Mouse (Mus musculus) heart, embryonic 15.5 days (tissue): ENCODE measurements around the gene Tle4. TPM values are rescaled to one million over a fixed set of nuclear protein-coding genes. Genes with fewer than 3 reads are reported as not detected.

Experiments used
- ATAC-seq: fragments of 200-750 bp; cut with Nextera tagmentation; replicated peaks from 2 replicates; pipeline ENCODE4 v1.8.0; 2017; ENCODE audit warnings: low read depth, moderate TSS enrichment; ENCODE audit not compliant: insufficient number of reproducible peaks, insufficient read depth, low FRiP score
- H3K27ac ChIP-seq: fragments of 300-500 bp; sonication (generic); 2 replicates; pipeline ENCODE4 v1.5.1; 2015; ENCODE audit warnings: mild to moderate bottlenecking, inconsistent platforms
- H3K27me3 ChIP-seq: fragments of 300-500 bp; sonication (generic); 2 replicates; pipeline ENCODE4 v1.6.1; 2015; ENCODE audit warnings: inconsistent platforms
- H3K36me3 ChIP-seq: fragments of 300-500 bp; sonication (generic); 2 replicates; pipeline ENCODE4 v1.6.1; 2015; ENCODE audit warnings: mild to moderate bottlenecking, inconsistent platforms
- H3K4me1 ChIP-seq: fragments of 300-500 bp; sonication (generic); replicated peaks from 2 replicates; pipeline ENCODE4 v1.6.1; 2015; ENCODE audit warnings: inconsistent platforms
- H3K4me2 ChIP-seq: fragments of 300-500 bp; sonication (generic); 2 replicates; pipeline ENCODE4 v1.6.1; 2015; ENCODE audit warnings: inconsistent platforms, mild to moderate bottlenecking, moderate library complexity
- H3K4me3 ChIP-seq: fragments of 300-500 bp; sonication (generic); 2 replicates; pipeline ENCODE4 v1.5.1; 2015; ENCODE audit warnings: mild to moderate bottlenecking, inconsistent platforms
- H3K9ac ChIP-seq: fragments of 300-500 bp; sonication (generic); 2 replicates; pipeline ENCODE4 v1.6.1; 2015; ENCODE audit warnings: mild to moderate bottlenecking, inconsistent platforms
- H3K9me3 ChIP-seq: fragments of 300-500 bp; sonication (generic); replicated peaks from 2 replicates; pipeline ENCODE4 v1.6.1; 2016; ENCODE audit warnings: inconsistent platforms
- WGBS: fragments of 180-500 bp; shearing (Covaris S2); methylation state at CpG from one replicate; pipeline ENCODE4 v1.1.7; 2015; ENCODE audit warnings: mixed read lengths; 5-methylcytosine and 5-hydroxymethylcytosine counted together
- polyA plus RNA-seq: library from polyadenylated mRNA; unstranded; fragments of >200 nt; fragmentation: Nextera tagmentation; extraction: Ambion mirVana; gene quantifications from 2 replicates; pipeline ENCODE4 v1.2.1, GENCODE M21; 2015

Tle4 gene
- polyA plus RNA-seq, 1 experiment from 2014 or later, result 7.3 TPM

DNA sequence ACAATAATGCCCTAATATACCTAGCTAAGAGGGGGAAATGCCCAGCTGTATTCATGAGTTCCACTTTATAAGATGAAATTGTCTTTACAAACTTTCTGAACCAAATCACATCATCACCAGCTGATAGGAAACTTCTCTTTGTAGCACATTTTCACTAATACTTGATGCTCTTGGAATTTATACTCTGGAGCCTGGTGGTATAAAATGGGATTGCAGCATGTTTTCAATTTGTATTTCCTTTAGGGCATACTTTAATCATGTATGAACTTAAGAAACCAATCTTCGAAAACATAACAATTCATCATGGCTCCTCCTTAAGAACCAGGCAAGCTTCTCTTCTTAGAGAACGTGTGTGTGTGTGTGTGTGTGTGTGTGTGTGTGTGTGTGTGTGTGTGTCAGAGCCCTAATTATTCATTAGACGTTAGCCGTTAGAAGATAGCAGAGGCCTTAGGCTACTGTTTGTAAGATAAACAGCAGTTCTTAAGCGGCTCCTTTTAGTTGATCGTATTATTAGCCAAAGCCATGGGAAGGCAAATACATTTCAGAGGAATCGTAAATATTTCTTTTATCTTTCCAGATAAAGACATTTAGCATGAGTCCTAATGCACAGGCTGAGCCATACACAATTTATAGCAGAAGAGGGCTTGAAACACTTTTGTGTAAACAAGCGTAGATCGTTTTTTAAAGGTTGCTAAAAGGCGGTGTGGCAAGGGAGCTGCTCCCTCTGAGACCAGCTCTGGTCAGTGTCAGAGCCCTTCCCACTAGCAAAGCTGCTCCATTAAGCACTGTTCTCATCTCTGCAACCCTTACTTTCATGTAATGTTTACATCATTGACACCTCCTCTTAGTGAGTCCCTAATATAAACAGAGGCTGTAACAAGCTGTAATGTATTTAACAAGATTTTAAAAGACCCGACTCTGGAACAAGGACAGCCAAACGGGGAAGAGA lies 173.6 kb downstream of the Tle4 start:
- Histone ChIP-seq H3K4me1 (peaks cover 8% of the 10 kb centered on the region), H3K27ac (no peak overlapping the region), H3K36me3 (no peaks in the 10 kb centered on the region), H3K27me3 (peaks cover 37% of the 10 kb centered on the region), H3K9ac (no peak overlapping the region), H3K4me2 (no peak overlapping the region), H3K9me3 (no peaks in the 10 kb centered on the region), H3K4me3 (no peak overlapping the region)
- no peak for ATAC-seq
- WGBS, result 28% methylated on average over 12 of the region's 12 CpGs

GRCm38 (mm10) chr19:14421691-14422090 lies 176.2 kb downstream of the Tle4 start:
- no peaks in the 10 kb centered on the region for H3K36me3 ChIP-seq
- no peak overlapping the region for H3K27ac ChIP-seq
- peaks cover 8% of the 10 kb centered on the region for H3K4me1 ChIP-seq
- H3K9ac ChIP-seq, result no peak overlapping the region
- no peak overlapping the region for H3K4me3 ChIP-seq
- no peak overlapping the region for H3K4me2 ChIP-seq
- WGBS, result 89% methylated on average over 5 of the region's 5 CpGs
- H3K9me3 ChIP-seq, result no peaks in the 10 kb centered on the region
- ATAC-seq, result no peak
- peaks cover 57% of the 10 kb centered on the region for H3K27me3 ChIP-seq

DNA sequence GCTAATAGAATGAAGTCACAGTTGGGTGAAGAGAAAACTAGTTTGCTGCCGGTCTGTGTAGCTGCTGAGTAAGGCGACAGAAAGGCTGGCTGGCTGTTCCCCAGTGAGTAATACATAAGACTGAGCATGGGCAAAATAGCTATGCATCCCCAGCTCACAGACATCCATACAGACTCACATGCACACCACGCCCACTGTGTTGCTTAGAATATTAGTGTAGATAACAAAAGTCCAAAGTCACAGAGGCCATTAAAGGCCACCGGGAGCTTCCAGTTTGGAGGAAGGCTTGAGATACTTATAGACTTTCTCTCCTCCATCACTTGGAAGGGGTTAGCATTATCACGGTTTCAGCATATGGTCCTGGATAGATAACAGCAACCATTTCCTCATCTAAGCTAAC lies 178.0 kb downstream of the Tle4 start:
- H3K9ac ChIP-seq, result no peak overlapping the region
- H3K27ac ChIP-seq, result no peak overlapping the region
- peaks cover 75% of the 10 kb centered on the region for H3K27me3 ChIP-seq
- WGBS, result 61% methylated on average over 5 of the region's 5 CpGs
- no peak overlapping the region for H3K4me3 ChIP-seq
- no peak overlapping the region for H3K4me2 ChIP-seq
- no peaks in the 10 kb centered on the region for H3K36me3 ChIP-seq
- no peak for ATAC-seq
- no peaks in the 10 kb centered on the region for H3K9me3 ChIP-seq
- no peaks in the 10 kb centered on the region; the same call in 1 of the 2 replicates for H3K4me1 ChIP-seq

- ATAC-seq, result no peak
- Histone ChIP-seq H3K4me3 (no peak overlapping the region), H3K9me3 (no peaks in the 10 kb centered on the region), H3K27ac (no peak overlapping the region), H3K27me3 (peaks cover 90% of the 10 kb centered on the region), H3K36me3 (no peaks in the 10 kb centered on the region), H3K9ac (no peak overlapping the region), H3K4me1 (no peaks in the 10 kb centered on the region), H3K4me2 (no peak overlapping the region)
- 60% methylated on average over 5 of the region's 5 CpGs for WGBS
Measured at GRCm38 (mm10) chr19:14416845-14417244, 181.0 kb downstream of the Tle4 start.

DNA sequence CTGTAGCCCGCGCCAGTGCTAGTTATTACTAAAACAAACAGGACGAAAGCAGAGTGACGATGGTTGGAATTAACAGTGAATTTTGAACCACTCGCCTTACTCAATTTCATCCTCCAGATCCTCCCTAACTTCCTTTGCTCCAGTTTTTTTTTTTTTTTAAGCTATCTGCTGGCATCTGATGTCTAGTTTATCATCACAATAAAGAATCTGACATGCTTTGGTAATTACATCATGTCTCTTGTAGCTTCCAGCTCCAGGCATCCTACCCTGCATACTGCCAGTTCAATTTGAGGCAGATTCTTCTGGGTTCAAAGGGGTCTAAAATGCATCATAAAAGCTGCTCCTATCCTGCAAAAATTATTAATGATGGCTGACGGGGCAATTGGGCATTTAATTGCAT lies 181.9 kb downstream of the Tle4 start:
- Histone ChIP-seq H3K9ac (no peak overlapping the region), H3K27me3 (peaks cover 87% of the 10 kb centered on the region), H3K4me3 (no peak overlapping the region), H3K36me3 (no peaks in the 10 kb centered on the region), H3K27ac (no peak overlapping the region), H3K4me2 (no peak overlapping the region), H3K9me3 (no peaks in the 10 kb centered on the region), H3K4me1 (no peaks in the 10 kb centered on the region)
- no peak for ATAC-seq
- 78% methylated on average over 6 of the region's 6 CpGs for WGBS

GRCm38 (mm10) chr19:14414957-14415356 lies 182.9 kb downstream of the Tle4 start:
- Histone ChIP-seq H3K36me3 (no peaks in the 10 kb centered on the region), H3K9me3 (no peaks in the 10 kb centered on the region), H3K4me3 (no peak overlapping the region), H3K9ac (no peak overlapping the region), H3K27me3 (peaks cover 91% of the 10 kb centered on the region), H3K27ac (no peak overlapping the region), H3K4me2 (no peak overlapping the region), H3K4me1 (no peaks in the 10 kb centered on the region)
- no peak for ATAC-seq
- 26% methylated on average over 4 of the region's 4 CpGs for WGBS

GRCm38 (mm10) chr19:14406603-14407002 lies 191.2 kb downstream of the Tle4 start:
- WGBS, result 20% methylated on average over 10 of the region's 10 CpGs
- no peak overlapping the region for H3K9ac ChIP-seq
- H3K4me2 ChIP-seq, result no peak overlapping the region
- peaks cover 4% of the 10 kb centered on the region; the same call in 1 of the 2 replicates for H3K4me1 ChIP-seq
- H3K9me3 ChIP-seq, result no peaks in the 10 kb centered on the region
- no peaks in the 10 kb centered on the region for H3K36me3 ChIP-seq
- no peak overlapping the region for H3K4me3 ChIP-seq
- H3K27me3 ChIP-seq, result peaks cover 76% of the 10 kb centered on the region
- ATAC-seq, result no peak
- H3K27ac ChIP-seq, result no peak overlapping the region
